Mouse (Mus musculus) lung, adult 2 months (tissue): ENCODE results near the gene Moap1. TPM values are rescaled to one million over a fixed set of nuclear protein-coding genes. Genes with fewer than 3 reads are reported as not detected.
A peak's percentile ranks its signal among the peaks of the same experiment; 100 is the strongest.

Experiments used
- DNase-seq: peaks from one replicate; pipeline ENCODE4 v3.0.0; 2022
- H3K4me1 ChIP-seq: fragments of 200-500 bp; 2 replicates; pipeline ENCODE4 v1.6.1; 2011; ENCODE audit warnings: low read length; ENCODE audit not compliant: control insufficient read depth, insufficient read depth
- H3K4me3 ChIP-seq: fragments of 200-500 bp; replicated peaks from 2 replicates; pipeline ENCODE3; 2011; ENCODE audit warnings: low read depth, mild to moderate bottlenecking, control low read depth, low read length; ENCODE audit errors: extremely low read depth
- CTCF ChIP-seq: fragments of 200-500 bp; IDR thresholded peaks from 2 replicates; pipeline ENCODE4 v1.5.1; 2011; ENCODE audit warnings: mild to moderate bottlenecking, low read length, control low read depth; ENCODE audit not compliant: insufficient read depth
- POLR2A ChIP-seq: fragments of 200-500 bp; IDR thresholded peaks from 2 replicates; pipeline ENCODE4 v1.6.1; 2011; ENCODE audit warnings: low read depth, mild to moderate bottlenecking, control low read depth, low read length, borderline replicate concordance; ENCODE audit errors: extremely low read depth
- WGBS: fragments of 180-500 bp; shearing (Covaris S2); methylation state at CpG from one replicate; pipeline ENCODE4 v1.1.7; 2018; 5-methylcytosine and 5-hydroxymethylcytosine counted together
- polyA plus RNA-seq: library from polyadenylated mRNA; depleted of rRNA; stranded (reverse); fragments of >200 nt; gene quantifications from 2 replicates; pipeline ENCODE4 v1.2.3, GENCODE M21; 2012; rRNA removed

The Moap1 gene
- polyA plus RNA-seq, 1 experiment, result 0.45 TPM

- no peak for TF ChIP-seq POLR2A
- TF ChIP-seq CTCF, result 0 out of 2 replicates have a peak, but pooled peaks have one; percentile 17
- 5% methylated on average over 4 of the region's 4 CpGs for WGBS
- Histone ChIP-seq H3K4me3 (no peak overlapping the region), H3K4me1 (peaks cover 11% of the 10 kb centered on the region; the same call in 1 of the 2 replicates)
- DNase-seq, result no peak
These were observed 40.4 kb downstream of the Moap1 start for GRCm38 (mm10) chr12:102703111-102703412.

- 6% methylated on average over 15 of the region's 15 CpGs for WGBS
- DNase-seq, result peak; percentile 65
- no peak for TF ChIP-seq POLR2A
- TF ChIP-seq CTCF, result no peak
- Histone ChIP-seq H3K4me3 (peak overlapping the region; percentile 42), H3K4me1 (peaks cover 11% of the 10 kb centered on the region; the same call in 1 of the 2 replicates)
These were observed 40.9 kb downstream of the Moap1 start for GRCm38 (mm10) chr12:102702356-102703110.

GRCm38 (mm10) chr12:102701691-102702207, 41.7 kb downstream of the Moap1 start:
- Histone ChIP-seq H3K4me3 (no peak overlapping the region), H3K4me1 (peaks cover 11% of the 10 kb centered on the region; the same call in 1 of the 2 replicates)
- 82% methylated on average over 5 of the region's 5 CpGs for WGBS
- DNase-seq, result no peak
- no peak for TF ChIP-seq CTCF

- no peak for DNase-seq
- whole genome bisulfite sequencing, result 75% methylated on average over 12 of the region's 12 CpGs
- Histone ChIP-seq H3K4me1 (peaks cover 12% of the 10 kb centered on the region), H3K4me3 (no peak overlapping the region)
- TF ChIP-seq POLR2A (no peak), CTCF (no peak)
These were observed 43.0 kb downstream of the Moap1 start for GRCm38 (mm10) chr12:102700453-102700852.

GRCm38 (mm10) chr12:102699156-102699555, 44.3 kb downstream of the Moap1 start:
- DNase-seq, result no peak
- TF ChIP-seq POLR2A, result no peak
- TF ChIP-seq CTCF, result no peak
- Histone ChIP-seq H3K4me1 (peaks cover 12% of the 10 kb centered on the region), H3K4me3 (no peak overlapping the region)
- 41% methylated on average over 1 of the region's 1 CpGs for WGBS

GRCm38 (mm10) chr12:102698089-102698684, 45.3 kb downstream of the Moap1 start:
- 76% methylated on average over 1 of the region's 1 CpGs for WGBS
- H3K4me3 ChIP-seq, result no peak overlapping the region
- peaks cover 5% of the 10 kb centered on the region for H3K4me1 ChIP-seq
- no peak for DNase-seq
- no peak for TF ChIP-seq POLR2A
- no peak for TF ChIP-seq CTCF

- no peak for DNase-seq
- Histone ChIP-seq H3K4me3 (no peak overlapping the region), H3K4me1 (peaks cover 3% of the 10 kb centered on the region)
- no peak for TF ChIP-seq POLR2A
- TF ChIP-seq CTCF, result no peak
- 71% methylated on average over 7 of the region's 7 CpGs for WGBS
These were observed 46.1 kb downstream of the Moap1 start for GRCm38 (mm10) chr12:102697381-102697780.

GRCm38 (mm10) chr12:102696635-102697354, 46.7 kb downstream of the Moap1 start:
- DNase-seq, result no peak
- peaks cover 3% of the 10 kb centered on the region for H3K4me1 ChIP-seq
- TF ChIP-seq POLR2A (no peak), CTCF (no peak)
- WGBS, result 79% methylated on average over 14 of the region's 14 CpGs
- no peak overlapping the region for H3K4me3 ChIP-seq

- Histone ChIP-seq H3K4me3 (no peak overlapping the region), H3K4me1 (peaks cover 3% of the 10 kb centered on the region)
- TF ChIP-seq CTCF (no peak), POLR2A (no peak)
- no peak for DNase-seq
- WGBS, result 68% methylated on average over 18 of the region's 18 CpGs
These were observed 47.9 kb downstream of the Moap1 start for GRCm38 (mm10) chr12:102695369-102696239.

Other genes starting within 250 kb of the Moap1 start
- 0.25 and 1.0 TPM in 2 replicates for gene Chga, start 188.7 kb downstream of the Moap1 start, polyA plus RNA-seq
- gene Itpk1, start 38.7 kb downstream of the Moap1 start, polyA plus RNA-seq, result 23.0 and 26.3 TPM in 2 replicates
- gene Tmem251, start 101 bp upstream of the Moap1 start, polyA plus RNA-seq, result 2.1 and 2.6 TPM in 2 replicates
- gene Gm28051, start 14.1 kb upstream of the Moap1 start, polyA plus RNA-seq, result not detected in 2 replicates
- gene Gon7, start 14.1 kb upstream of the Moap1 start, polyA plus RNA-seq, result 13.3 and 16.8 TPM in 2 replicates
- gene Ubr7, start 14.3 kb upstream of the Moap1 start, polyA plus RNA-seq, result 11.4 and 14.6 TPM in 2 replicates
- 1.5 and 2.8 TPM in 2 replicates for gene Gm20604, start 15.0 kb upstream of the Moap1 start, polyA plus RNA-seq
- gene Btbd7, start 134.8 kb upstream of the Moap1 start, polyA plus RNA-seq, result 18.2 and 22.5 TPM in 2 replicates
- gene Cox8c, start 155.7 kb upstream of the Moap1 start, polyA plus RNA-seq, result not detected in 2 replicates
- 1.8 and 2.2 TPM in 2 replicates for gene Unc79, start 205.2 kb upstream of the Moap1 start, polyA plus RNA-seq